Mouse (Mus musculus): ENCODE results near the gene Tprg.

Gene Tprg

DNA sequence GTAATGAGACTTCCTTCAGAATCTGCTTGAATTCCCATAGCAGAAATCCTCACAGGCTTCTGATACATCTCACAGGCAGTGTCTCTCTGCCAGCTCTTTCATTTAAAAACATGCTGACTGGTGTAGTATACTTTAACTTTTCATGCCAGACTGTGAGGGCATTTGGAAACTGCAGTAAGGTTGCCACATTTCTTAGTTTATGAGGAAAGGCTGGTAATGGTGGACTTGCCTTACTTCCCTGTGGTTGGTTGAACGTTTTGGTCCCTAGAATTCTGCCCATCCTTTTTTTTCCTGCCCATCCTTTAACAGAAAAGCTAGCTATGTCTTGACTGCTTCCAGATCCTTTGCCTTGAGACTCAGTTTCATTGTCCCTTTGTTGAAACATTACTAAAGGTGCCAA is 138.8 kb downstream of the Tprg start:
- DNase-seq (ENCODE audit: low spot score in 2 of 2): no peak

DNA sequence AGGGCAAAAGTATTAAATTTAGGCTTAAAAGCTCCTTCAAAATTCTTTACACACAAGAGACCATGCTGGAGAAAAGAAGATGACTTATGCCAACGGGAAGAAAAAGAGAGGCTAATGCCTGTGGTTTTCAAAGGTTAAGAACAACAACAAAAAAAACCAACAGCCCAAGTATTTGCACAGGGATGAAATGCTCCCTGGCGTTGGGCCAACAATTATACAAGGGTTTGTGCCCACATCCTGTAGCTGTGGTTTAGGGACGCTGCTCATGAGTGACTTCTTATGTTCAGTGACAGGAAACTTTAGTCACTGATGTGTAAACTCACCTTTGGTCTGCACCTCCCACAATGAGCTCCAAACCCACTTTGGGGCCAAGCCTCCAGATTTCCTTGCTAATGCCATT is 139.6 kb downstream of the Tprg start:
- DNase-seq (ENCODE audit: low spot score in 2 of 2): peak; percentile 25 to 62

GRCm38 (mm10) chr16:25440039-25440438 is 153.4 kb downstream of the Tprg start:
- no peak for DNase-seq (ENCODE audit: low spot score in 2 of 2)

DNA sequence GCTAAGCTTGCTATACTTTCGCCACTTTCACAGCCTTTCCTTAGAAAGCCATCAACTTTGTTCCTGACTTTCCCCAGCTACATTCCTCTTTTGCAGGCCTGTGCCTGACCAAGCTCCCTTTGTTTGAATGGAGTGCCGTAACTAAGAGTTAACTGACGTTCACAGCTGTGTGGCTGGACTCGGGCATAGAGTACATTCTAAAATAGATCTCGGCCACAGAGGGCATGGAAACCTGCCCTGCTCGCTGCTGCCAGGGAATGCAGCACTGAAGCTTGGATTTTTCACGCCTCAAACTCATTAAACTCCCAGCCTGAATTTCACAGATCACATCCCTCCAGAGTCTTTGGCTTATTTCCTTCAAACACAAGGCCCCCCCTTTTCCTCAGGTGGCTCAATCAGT is 159.0 kb downstream of the Tprg start:
- no peak for DNase-seq (ENCODE audit: low spot score in 2 of 2)

GRCm38 (mm10) chr16:25451511-25451910 is 164.9 kb downstream of the Tprg start:
- DNase-seq (ENCODE audit: low spot score in 2 of 2): no peak

DNA sequence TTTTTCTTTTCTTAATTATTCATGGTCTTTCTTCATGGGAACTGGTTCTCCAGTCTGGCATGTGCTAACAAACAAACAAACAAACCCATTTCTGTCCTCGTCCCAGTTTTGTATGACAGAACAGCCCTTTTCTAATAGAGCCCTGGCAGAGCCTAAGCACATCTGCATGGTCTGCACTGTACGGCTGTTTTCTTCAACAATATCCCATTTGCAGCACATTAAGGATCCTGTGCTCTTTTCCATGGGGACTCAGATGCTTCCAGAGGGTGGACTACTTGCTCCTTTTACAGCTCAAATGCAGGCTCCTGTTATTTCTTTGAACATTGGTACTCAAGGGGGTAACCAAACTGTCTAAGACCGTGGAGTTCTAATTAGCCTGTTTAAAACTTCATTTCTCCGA is 178.1 kb downstream of the Tprg start:
- no peak for DNase-seq (ENCODE audit: low spot score in 2 of 2)

DNA sequence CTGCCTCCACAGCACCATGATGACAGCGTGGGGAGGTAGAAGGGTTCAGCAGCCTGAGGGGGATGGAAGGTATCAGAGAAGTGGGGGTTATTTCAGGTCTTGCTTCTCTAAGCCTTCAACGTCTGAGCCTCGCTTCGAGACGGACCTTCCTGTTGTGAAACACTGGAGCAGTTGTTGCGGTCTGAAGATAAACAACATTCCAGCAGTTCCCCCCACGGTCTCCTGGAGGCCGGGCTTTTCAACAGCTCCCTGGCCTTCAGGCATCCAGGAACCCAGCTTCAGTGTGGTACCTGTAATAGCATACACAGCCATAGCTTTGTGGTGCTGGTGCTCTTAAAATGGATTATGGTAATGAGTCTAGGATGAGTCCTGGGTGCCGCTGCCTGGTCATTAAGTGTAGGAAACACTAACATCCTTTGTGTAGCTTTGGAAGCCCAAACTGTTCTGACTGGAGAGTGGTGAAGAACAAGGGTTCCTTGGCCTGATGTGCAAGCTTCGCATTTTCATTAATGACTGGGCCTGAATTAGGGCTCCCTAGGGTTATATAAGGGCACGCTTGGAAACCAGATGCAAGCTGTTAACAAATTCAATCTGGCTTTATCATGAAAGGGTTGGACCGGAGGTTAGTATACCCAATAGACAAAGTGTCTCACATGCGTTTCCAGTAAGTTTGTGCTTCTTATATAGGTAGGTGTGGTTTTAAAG is 179.0 kb downstream of the Tprg start:
- DNase-seq (ENCODE audit: low spot score in 2 of 2): peak in 1 of 2 experiments; percentile 20

GRCm38 (mm10) chr16:25468040-25468439 is 181.4 kb downstream of the Tprg start:
- DNase-seq (ENCODE audit: low spot score in 2 of 2): no peak

DNA sequence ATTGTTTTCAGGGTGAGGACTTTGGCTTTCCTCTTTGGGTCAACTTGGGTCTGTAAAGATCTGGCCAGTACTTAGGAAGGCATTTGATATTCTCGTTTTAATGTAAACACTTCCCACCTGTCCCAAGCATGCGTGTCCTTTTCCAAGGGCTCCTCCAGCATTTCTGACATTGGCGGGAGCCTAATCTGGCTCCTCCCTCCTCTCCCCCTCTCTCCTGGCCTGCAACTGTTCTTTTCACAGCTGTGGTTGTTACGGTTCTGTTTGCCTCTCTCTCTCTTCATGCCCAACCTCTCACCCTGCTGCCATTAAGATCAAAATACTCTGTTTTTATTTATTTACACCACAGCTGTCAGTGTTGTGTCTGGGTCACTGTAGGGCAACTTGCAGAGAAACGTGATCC is 182.0 kb downstream of the Tprg start:
- DNase-seq (ENCODE audit: low spot score in 2 of 2): no peak
